Mouse (Mus musculus) erythroblast, embryonic 14.5 days (primary cell): Measurements from ENCODE around the gene Atad5. TPM values are rescaled to one million over a fixed set of nuclear protein-coding genes. Genes with fewer than 3 reads are reported as not detected.
A peak's percentile ranks its signal among the peaks of the same experiment; 100 is the strongest.
"Not testable (repeated sequence)": the region's sequence is repeated elsewhere in the genome, so short reads cannot be mapped to it uniquely, and the experiment has no call there.

ENCODE experiments used
- H3K27me3 ChIP-seq: 2 replicates; pipeline ENCODE4 v1.6.1; 2012; ENCODE audit warnings: inconsistent platforms; ENCODE audit not compliant: control insufficient read depth
- H3K36me3 ChIP-seq: 2 replicates; pipeline ENCODE4 v1.6.1; 2012; ENCODE audit warnings: mild to moderate bottlenecking, inconsistent platforms; ENCODE audit not compliant: control insufficient read depth
- H3K4me1 ChIP-seq: 2 replicates; pipeline ENCODE4 v1.6.1; 2012; ENCODE audit warnings: inconsistent platforms; ENCODE audit not compliant: control insufficient read depth
- H3K4me3 ChIP-seq: replicated peaks from 2 replicates; pipeline ENCODE3; 2012; ENCODE audit warnings: moderate library complexity, mild to moderate bottlenecking, inconsistent platforms
- H3K9me3 ChIP-seq: 2 replicates; pipeline ENCODE4 v1.6.1; 2012; ENCODE audit warnings: low read length, inconsistent platforms, mixed read lengths; ENCODE audit not compliant: control insufficient read depth
- GATA1 ChIP-seq: IDR thresholded peaks from 2 replicates; pipeline ENCODE4 v1.6.1; 2012; ENCODE audit warnings: low read length, inconsistent platforms, mixed read lengths
- TAL1 ChIP-seq: IDR thresholded peaks from 3 replicates; pipeline ENCODE4 v1.6.1; 2012; ENCODE audit warnings: low read length, inconsistent platforms, mixed read lengths
- polyA plus RNA-seq: library from polyadenylated mRNA; stranded (reverse); fragments of >175 nt; gene quantifications from 2 replicates; pipeline ENCODE4 v1.2.3, GENCODE M21; 2012

The Atad5 gene
- polyA plus RNA-seq, 1 experiment = 0.47 TPM

GRCm38 (mm10) chr11:80176911-80177895 is 88.0 kb downstream of the Atad5 start:
- H3K9me3 ChIP-seq = no peaks in the 10 kb centered on the region
- TF ChIP-seq TAL1 = no peak
- TF ChIP-seq GATA1 = no peak
- peaks cover 2% of the 10 kb centered on the region; the same call in 1 of the 2 replicates for H3K4me1 ChIP-seq
- no peak overlapping the region for H3K4me3 ChIP-seq
- peaks cover 8% of the 10 kb centered on the region; the same call in 1 of the 2 replicates for H3K27me3 ChIP-seq
- no peaks in the 10 kb centered on the region; the same call in 1 of the 2 replicates for H3K36me3 ChIP-seq

DNA sequence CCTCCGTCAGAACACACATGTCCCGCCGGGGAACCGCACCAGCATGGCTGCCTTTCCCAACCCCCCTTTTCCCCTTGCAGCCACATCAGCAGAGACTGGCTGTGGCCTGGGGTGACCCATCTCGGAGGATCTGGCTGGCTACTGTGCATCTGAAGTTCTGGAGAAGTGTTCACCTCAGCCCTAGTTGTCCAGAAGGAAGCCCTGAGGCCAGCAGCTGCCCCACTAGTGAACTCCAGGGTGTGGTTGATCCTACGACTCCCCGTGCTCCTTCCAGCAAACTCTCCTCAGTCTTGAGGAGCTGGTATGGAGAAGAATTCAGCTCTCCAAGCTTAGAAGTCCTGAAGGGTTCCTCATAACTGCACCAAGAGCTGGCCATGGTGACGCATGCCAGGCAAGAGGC is 89.1 kb downstream of the Atad5 start:
- no peaks in the 10 kb centered on the region for H3K9me3 ChIP-seq
- peaks cover 3% of the 10 kb centered on the region for H3K4me1 ChIP-seq

DNA sequence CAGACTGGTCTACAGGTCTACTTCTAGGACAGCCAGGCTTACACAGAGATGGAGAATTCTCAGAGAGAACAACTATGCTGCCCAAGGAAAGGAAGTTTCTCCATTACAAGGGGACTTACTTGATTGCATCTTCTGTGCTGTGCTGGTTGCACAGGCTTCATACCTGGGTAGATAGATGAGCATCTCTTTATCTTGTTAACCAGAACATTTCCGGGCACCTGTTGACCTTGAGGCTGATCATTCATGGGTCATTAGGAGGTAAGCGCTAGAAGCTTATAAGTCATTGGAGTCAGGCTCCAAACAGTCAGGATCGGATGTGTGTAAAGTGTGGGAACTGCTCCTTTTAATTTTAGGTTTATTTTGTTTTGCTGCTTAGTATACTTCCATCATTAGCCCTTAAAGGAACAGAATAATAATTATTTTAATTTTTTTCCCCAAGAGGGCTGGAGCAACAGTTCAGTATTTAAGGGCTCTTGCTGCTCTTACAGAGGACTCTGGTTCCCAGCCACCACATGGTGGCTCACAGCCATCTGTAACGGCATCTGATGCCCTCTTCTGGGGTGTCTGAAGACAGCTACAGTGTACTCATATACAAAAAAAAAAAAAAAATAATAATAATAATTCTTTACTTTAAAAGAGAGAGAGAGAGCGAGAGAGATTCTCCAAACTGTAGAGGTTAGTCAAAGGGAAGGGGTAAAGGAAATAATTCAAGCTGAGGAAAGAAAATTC is 92.0 kb downstream of the Atad5 start:
- H3K4me1 ChIP-seq = peaks cover 15% of the 10 kb centered on the region
- TF ChIP-seq TAL1 (no peak), GATA1 (no peak)
- no peak overlapping the region for H3K4me3 ChIP-seq
- H3K36me3 ChIP-seq = no peaks in the 10 kb centered on the region
- no peaks in the 10 kb centered on the region for H3K27me3 ChIP-seq
- H3K9me3 ChIP-seq = no peaks in the 10 kb centered on the region; the same call in 1 of the 2 replicates

More for the DNA sequence above, 89.1 kb downstream of the Atad5 start:
- H3K36me3 ChIP-seq = no peaks in the 10 kb centered on the region
- peaks cover 8% of the 10 kb centered on the region; the same call in 1 of the 2 replicates for H3K27me3 ChIP-seq
- H3K4me3 ChIP-seq = no peak overlapping the region
- no peak for TF ChIP-seq TAL1
- TF ChIP-seq GATA1 = no peak

- H3K9me3 ChIP-seq, H3K36me3 ChIP-seq, H3K27me3 ChIP-seq: not testable (repeated sequence)
- Histone ChIP-seq H3K4me3 (peak overlapping the region; percentile 86), H3K4me1 (peaks cover 15% of the 10 kb centered on the region)
These were observed 94.0 kb downstream of the Atad5 start for GRCm38 (mm10) chr11:80183054-80183704.

DNA sequence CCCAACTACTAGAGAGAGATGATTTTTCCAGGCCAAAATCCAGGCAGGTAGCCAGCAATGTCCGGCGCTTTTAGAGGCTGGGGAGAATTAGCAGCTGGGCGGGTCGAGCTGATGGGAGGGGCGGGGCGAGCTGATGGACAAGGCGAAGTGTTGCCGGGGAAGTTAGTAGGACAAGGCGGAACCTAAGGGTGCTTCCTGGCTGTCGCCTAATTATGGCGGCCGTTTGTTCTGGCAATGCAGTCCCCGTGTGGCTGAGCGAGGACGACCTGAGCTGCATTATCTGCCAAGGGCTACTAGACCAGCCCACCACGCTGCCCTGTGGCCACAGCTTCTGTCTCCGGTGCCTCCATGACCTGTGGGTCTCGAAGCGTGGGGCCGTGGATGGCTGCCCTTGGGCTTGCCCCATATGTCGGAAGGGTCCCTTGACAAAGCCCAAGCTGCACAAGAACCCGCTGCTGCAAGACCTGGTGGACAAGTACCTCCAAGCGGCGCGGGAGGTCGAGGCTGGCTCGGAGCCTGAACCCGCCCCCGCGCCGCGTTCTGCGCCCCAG is 94.6 kb downstream of the Atad5 start, which contains the start of gene Rnf135:
Rnf135 (plus strand) TSS at position 147 of the 551 bp plus-strand sequence.
- Histone ChIP-seq H3K9me3 (no peaks in the 10 kb centered on the region; the same call in 1 of the 2 replicates), H3K4me3 (peak within 1 kb of the TSS; percentile 86), H3K36me3 (no peaks in the 10 kb centered on the region), H3K27me3 (no peaks in the 10 kb centered on the region), H3K4me1 (peaks cover 15% of the 10 kb centered on the region)
- TF ChIP-seq TAL1 = no peak
- no peak for TF ChIP-seq GATA1

DNA sequence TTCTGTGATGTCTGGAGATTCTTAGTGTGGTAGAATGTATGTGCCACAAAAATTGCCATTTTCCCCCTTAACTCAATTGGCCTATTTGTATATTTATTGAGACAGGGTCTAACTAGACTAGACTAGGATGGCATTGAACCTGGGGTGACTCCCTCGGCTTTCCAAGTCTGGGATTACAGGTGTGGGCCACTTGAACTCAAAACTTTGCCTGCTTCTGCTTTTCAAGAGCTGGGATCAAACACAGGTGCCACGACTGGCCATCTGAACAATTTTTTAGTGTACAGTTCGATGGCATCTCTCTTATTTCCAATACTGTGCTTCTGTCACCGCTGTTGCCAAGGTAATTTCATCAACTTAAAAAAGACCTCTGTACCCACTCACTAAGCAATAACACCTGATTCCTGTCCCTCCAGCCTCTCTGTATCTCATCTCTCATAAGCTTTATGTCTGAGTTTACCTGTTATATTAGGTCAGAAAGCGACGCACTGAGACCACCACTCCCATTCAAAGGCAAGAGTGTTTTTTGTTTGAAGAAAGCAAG is 95.4 kb downstream of the Atad5 start:
- no peaks in the 10 kb centered on the region for H3K36me3 ChIP-seq
- H3K4me1 ChIP-seq = peaks cover 15% of the 10 kb centered on the region
- TF ChIP-seq TAL1 = no peak
- no peak for TF ChIP-seq GATA1
- no peaks in the 10 kb centered on the region for H3K27me3 ChIP-seq
- H3K9me3 ChIP-seq = no peaks in the 10 kb centered on the region; the same call in 1 of the 2 replicates
- peak overlapping the region; percentile 86 for H3K4me3 ChIP-seq

Other genes with a start within 250 kb of the Atad5 start
- 0.19 and 0.37 TPM in 2 replicates for gene Utp6, start 127.0 kb upstream of the Atad5 start, polyA plus RNA-seq
- gene Suz12, start 96.3 kb upstream of the Atad5 start, polyA plus RNA-seq = 0.95 and 1.1 TPM in 2 replicates
- gene Crlf3, start 8.4 kb upstream of the Atad5 start, polyA plus RNA-seq = 4.8 TPM in 2 replicates
- not detected in 2 replicates for gene Tefm, start 52.8 kb downstream of the Atad5 start, polyA plus RNA-seq
- not detected in 2 replicates for gene Adap2, start 64.7 kb downstream of the Atad5 start, polyA plus RNA-seq
- gene Rnf135, start 94.5 kb downstream of the Atad5 start, polyA plus RNA-seq = 0.03 TPM in 1 of 2 replicates, not detected in the other
- 0.09 and 0.19 TPM in 2 replicates for gene Rhot1, start 119.6 kb downstream of the Atad5 start, polyA plus RNA-seq
- not detected in 2 replicates for gene Rhbdl3, start 211.5 kb downstream of the Atad5 start, polyA plus RNA-seq